Mouse (Mus musculus) embryo, embryonic 10 days (tissue): Measurements from ENCODE around the gene Sptssa.

Experiments
- DNase-seq: peaks from one replicate; pipeline ENCODE4 v3.0.0-alpha.2; 2015; ENCODE audit warnings: low spot score

Gene Sptssa

DNA sequence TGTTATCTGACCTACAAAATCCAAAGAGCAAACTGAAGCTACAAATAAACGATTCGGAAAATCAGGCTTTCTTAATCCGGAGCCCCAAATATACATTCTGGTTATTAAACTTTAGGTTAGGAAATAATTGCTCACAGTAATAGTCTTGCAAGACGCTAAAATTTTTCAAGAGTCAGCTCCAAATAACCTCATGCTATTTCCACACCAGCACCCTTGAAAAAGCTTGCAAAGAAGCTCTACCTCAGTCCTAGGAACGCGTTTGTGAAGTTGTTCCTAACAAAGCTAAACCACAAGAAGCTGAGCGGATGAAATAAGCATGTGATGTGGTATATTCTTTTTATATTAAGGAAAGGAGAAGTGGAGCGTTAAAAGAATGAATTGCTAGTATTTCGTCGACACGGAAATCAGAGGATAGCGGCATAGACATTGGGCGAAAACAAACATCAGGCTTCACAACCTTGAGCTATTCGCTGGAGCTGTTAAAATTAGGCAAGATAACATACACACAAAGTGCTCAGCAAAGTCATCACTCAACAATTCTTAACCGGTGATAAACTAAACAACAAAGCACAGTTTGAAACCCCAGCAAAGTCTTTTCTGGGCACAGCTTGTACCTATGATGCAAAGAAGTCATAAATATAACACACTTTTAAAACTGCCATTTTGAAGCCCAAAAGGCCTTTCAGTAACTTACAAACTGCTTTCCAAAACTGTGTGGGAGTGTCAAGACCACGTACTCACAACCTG lies 908 bp downstream of the Sptssa start:
- no peak for DNase-seq

- peak; percentile 30 for DNase-seq
Observed at GRCm38 (mm10) chr12:54654741-54655140, 1.6 kb downstream of the Sptssa start.

GRCm38 (mm10) chr12:54654141-54654540 lies 2.2 kb downstream of the Sptssa start:
- DNase-seq = no peak

DNA sequence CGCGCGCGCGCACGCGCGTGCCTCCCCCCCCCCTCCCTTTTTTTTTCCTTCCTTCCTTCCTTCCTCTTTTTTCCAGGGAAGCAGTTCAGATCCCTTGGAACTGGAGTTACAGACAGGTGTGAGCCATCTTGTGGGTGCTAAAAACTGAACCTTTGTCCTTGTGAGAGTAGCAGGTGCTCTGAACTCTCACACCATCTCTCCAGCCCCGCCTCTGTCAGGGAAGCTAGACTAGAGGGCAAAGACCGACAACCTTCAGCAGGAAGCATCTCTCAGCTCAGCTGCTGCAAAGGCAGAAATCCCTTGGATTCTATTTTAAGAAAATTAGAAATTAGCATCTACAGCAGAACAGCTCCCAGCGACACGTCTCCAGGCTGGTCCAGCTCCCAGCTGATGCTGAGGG lies 4.0 kb downstream of the Sptssa start:
- no peak for DNase-seq

- no peak for DNase-seq
Observed at GRCm38 (mm10) chr12:54651820-54652219, 4.6 kb downstream of the Sptssa start.

DNA sequence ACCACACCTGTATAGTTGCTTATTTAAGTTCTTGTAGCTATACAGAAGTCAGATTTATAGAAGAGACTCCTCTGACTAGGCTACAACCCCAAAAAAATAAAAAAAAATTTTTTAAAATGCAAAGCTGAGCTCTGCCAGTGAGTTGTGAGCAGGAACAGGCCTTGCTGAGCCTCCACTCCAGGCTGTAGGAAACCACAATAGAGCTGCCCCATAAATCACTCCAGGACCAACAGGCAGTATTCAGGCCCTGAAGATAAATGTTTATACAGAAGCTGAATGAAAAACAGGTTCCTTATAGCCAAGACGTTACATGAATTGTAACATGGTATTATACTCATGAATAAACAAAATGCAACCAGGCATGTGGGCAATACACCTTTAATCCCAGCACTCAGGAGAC lies 5.2 kb downstream of the Sptssa start:
- DNase-seq = peak; percentile 23

DNA sequence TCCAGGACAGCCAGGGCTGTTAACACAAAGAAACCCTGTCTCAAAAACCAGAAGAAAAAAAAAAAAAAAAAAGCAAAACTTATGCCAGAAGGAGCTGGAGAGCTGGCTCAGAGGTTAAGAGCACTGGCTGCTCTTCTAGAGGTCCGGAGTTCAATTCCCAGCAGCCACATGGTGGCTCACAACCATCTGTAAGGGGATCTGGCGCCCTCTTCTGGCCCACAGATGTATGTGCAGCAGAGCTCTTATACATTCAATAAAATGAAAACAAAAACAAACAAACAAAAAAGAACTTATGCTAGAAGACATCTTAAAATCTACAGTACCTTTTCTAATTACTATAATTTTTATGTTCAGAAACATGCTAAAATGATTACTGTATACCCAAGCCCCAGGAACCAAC lies 11.4 kb downstream of the Sptssa start:
- no peak for DNase-seq

GRCm38 (mm10) chr12:54643320-54643892 lies 13.0 kb downstream of the Sptssa start:
- DNase-seq = no peak

DNA sequence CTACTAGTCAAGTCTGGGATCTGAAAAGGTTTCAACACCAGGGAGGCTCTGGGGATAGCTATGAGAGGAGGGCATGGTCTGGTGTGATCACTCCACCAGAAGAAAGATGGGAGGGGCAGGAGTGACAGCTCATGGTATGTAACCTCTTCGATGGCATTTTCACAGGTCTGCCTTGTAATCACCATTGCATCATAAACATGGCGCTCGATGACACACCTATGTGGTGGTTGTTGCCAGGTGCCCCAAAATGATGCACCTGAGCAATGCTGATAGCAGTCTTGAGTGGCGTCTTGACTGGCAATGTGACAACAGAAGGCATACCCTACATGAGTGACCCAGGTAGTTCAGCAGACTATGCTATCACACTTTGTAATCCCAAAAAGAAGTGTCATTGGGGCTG lies 15.0 kb downstream of the Sptssa start:
- DNase-seq = no peak

GRCm38 (mm10) chr12:54640259-54640658 lies 16.1 kb downstream of the Sptssa start:
- no peak for DNase-seq

- DNase-seq = no peak
Observed at GRCm38 (mm10) chr12:54637033-54637432, 19.3 kb downstream of the Sptssa start.

GRCm38 (mm10) chr12:54632141-54632540 lies 24.2 kb downstream of the Sptssa start:
- DNase-seq = no peak

DNA sequence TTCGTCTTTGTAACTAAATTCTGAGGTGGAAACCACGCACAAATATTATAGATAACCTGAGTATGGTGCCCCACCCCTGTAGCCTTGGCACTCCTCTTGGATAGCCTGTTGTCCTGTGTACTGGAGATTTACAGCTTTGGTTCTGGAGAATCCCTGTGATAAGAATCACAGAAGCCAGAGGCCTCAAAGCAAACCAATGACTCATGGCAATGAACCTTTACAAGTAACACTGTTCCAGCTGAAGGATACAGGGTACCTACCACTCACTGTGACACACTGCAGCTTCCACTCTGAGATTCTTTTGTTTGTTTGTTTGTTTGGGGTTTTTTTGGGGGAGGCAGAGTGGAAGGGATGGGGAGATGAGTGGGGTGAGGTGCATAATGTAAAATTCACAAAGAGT lies 34.4 kb downstream of the Sptssa start:
- DNase-seq = no peak

GRCm38 (mm10) chr12:54620042-54620705 lies 36.2 kb downstream of the Sptssa start:
- no peak for DNase-seq

- no peak for DNase-seq
Observed at GRCm38 (mm10) chr12:54608988-54609387, 47.4 kb downstream of the Sptssa start.

- DNase-seq = no peak
Observed at GRCm38 (mm10) chr12:54605203-54605602, 51.2 kb downstream of the Sptssa start.

DNA sequence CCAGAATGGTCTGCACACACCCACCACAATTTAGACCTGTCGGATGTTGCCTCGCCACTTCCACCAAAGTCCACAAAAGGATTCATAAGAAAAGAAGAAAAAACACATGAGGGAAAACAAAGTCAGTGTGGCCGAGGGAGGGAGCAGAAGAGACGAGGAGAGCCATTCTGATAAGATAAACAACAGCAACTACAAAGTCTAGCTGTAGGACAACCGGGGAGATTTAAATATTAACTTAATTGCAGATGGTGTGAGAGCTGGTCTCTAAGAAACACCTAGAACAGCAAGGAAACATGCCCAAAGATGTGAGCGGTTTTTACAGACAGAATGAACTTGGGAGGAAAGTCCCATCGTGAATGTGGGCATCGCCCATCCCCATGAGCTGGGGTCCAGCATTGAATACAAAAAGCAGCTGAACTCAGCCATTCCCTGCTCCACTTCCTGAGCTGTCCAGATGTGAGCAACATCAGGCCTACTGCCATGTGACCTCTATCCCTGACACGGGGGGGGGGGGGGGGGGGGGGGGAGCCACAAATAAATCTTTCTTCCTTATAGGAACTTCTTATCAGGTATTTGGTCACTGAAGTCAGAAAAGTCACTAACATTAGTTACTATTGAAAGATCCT lies 52.7 kb downstream of the Sptssa start:
- no peak for DNase-seq

GRCm38 (mm10) chr12:54600482-54600881 lies 55.9 kb downstream of the Sptssa start:
- no peak for DNase-seq

GRCm38 (mm10) chr12:54598358-54598757 lies 58.0 kb downstream of the Sptssa start:
- no peak for DNase-seq

GRCm38 (mm10) chr12:54596715-54597114 lies 59.7 kb downstream of the Sptssa start:
- DNase-seq = no peak
